Comparison of ENCODE assay signal across 17 mouse cellular contexts in the genomic region with DNA sequence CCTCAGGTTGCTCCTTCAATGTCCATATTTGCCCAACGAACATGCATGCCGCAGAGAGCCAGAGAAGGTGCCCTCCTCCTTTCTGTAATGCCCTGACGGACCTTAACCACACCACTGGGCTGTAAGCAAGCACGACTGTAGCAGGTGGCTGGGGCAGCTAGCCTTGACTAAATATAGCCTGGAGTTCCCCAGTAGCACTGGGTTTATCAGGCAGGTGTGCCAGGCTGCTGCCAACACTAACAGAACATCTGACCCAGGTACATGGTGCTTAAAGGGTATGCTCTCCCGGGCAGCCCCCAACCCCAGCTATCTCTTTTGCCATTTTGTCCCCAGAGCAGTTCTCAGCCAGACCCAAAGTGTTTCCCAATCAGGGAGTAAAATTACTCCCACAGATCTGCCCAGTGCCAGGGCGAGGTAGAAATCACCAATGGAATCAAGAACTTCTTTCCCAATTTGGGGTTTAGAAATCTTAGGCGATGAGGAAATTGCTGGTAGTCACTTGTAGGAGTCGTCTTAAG.
DNase-seq lines count a peak whose midpoint lies in the region; ATAC-seq and TF ChIP-seq lines count a peak whose summit lies in the region.
"Had no signal": no experiment of that assay in that cellular context is flagged by ENCODE, and none has a peak within 500 bp of the region (broad histone marks: within the 10 kb centered on the region; RNA-seq: fewer than 3 reads in every experiment).

No protein-coding gene starts in this region.

- peaks cover 0 to 54% of the 10 kb centered on the region in 2 experiments for H3K36me3 ChIP-seq in CH12.LX (replicated peaks in 1 of 2; ENCODE audit: control insufficient read depth in 1 of 2, insufficient read depth in 1 of 2, low read length in 1 of 2)
- no peaks in the 10 kb centered on the region for H3K36me3 ChIP-seq in midbrain, embryonic 10.5 days
- H3K36me3 ChIP-seq: heart, embryonic 15.5 days; hindbrain, embryonic 13.5 days had no signal

- peak overlapping the region; percentile 7; the same call in 1 of the 2 replicates for H3K27ac ChIP-seq in CH12.LX (ENCODE audit: insufficient read depth, low read depth)
- no peak overlapping the region for H3K27ac ChIP-seq in midbrain, embryonic 10.5 days (replicated peaks)
- H3K27ac ChIP-seq: heart, embryonic 15.5 days; hindbrain, embryonic 13.5 days; liver, embryonic 14.5 days had no signal

- in situ Hi-C loops in CH12.LX (cut with MboI; ENCODE audit: low pct_ligation_motif_present, low pct_unique_long_range_greater_than_20kb, low sequenced_read_pairs): loop anchor here (5.0 kb wide), 1 partner anchor 73 kb away; no protein-coding TSS in a partner anchor

- H3K79me2 ChIP-seq in CH12.LX (replicated peaks; ENCODE audit: control insufficient read depth, extremely low read depth, insufficient read depth, poor library complexity, severe bottlenecking): no peaks in the 10 kb centered on the region

- peak overlapping the region; percentile 78 for H3K4me2 ChIP-seq in CH12.LX (ENCODE audit: insufficient read depth, low read depth, poor library complexity, severe bottlenecking)
- H3K4me2 ChIP-seq: heart, embryonic 15.5 days; hindbrain, embryonic 13.5 days had no signal

- H3K9me3 ChIP-seq in CH12.LX (replicated peaks; ENCODE audit: low read length): no peaks in the 10 kb centered on the region
- no peaks in the 10 kb centered on the region for H3K9me3 ChIP-seq in midbrain, embryonic 10.5 days (replicated peaks)
- H3K9me3 ChIP-seq: heart, embryonic 15.5 days; hindbrain, embryonic 13.5 days had no signal

- H3K9ac ChIP-seq in CH12.LX (ENCODE audit: insufficient read depth, low read depth): peak overlapping the region; percentile 22; the same call in 1 of the 2 replicates
- H3K9ac ChIP-seq: heart, embryonic 15.5 days; hindbrain, embryonic 13.5 days; liver, embryonic 14.5 days had no signal

- ATAC-seq in megakaryocyte progenitor cell, adult 5-6 weeks (replicated peaks; ENCODE audit: poor library complexity): peak; percentile 77
- ATAC-seq: activated CD4-positive, CD25-positive, alpha-beta regulatory T cell, adult 4 months; CD4-positive, CD25-positive, alpha-beta regulatory T cell, adult 4 months had no signal

- peak; percentile 82 for TF ChIP-seq EP300 in CH12.LX (IDR thresholded peaks at IDR 0.05; ENCODE audit: low read length)

- TF ChIP-seq CTCF in CH12.LX (conservative IDR thresholded peaks at IDR 0.05 in 1 of 2, IDR thresholded peaks at IDR 0.05 in 1 of 2; ENCODE audit: low read depth in 2 of 2, low read length in 2 of 2): no peak

- no peak for TF ChIP-seq RAD21 in CH12.LX (IDR thresholded peaks at IDR 0.05; ENCODE audit: low read depth, low read length)

- dilution Hi-C loops in CH12.LX (cut with MboI; ENCODE audit: extremely low pct_ligation_motif_present, extremely low pct_unique_long_range_greater_than_20kb, low sequenced_read_pairs): no loop called here

- H3K27me3 ChIP-seq in CH12.LX (replicated peaks): no peaks in the 10 kb centered on the region
- H3K27me3 ChIP-seq in midbrain, embryonic 10.5 days (ENCODE audit: low read depth, poor library complexity, severe bottlenecking): peaks cover 6% of the 10 kb centered on the region
- H3K27me3 ChIP-seq: heart, embryonic 15.5 days had no signal

- H3K4me3 ChIP-seq in CH12.LX (replicated peaks in 1 of 3; ENCODE audit: low read depth in 2 of 3, low read length in 2 of 3, poor library complexity in 1 of 3): peak overlapping the region in 2 of 3 experiments; percentile 23 to 25
- no peak overlapping the region for H3K4me3 ChIP-seq in midbrain, embryonic 10.5 days
- H3K4me3 ChIP-seq: erythroblast, embryonic 14.5 days; heart, embryonic 15.5 days; hindbrain, embryonic 13.5 days had no signal

- WGBS in midbrain, embryonic 10.5 days: 88% methylated on average over 8 of the region's 8 CpGs

- intact Hi-C loops in heart, postnatal 36 days (cut with DNase I): no loop called here
- intact Hi-C loops in gastrocnemius, postnatal 14 days (cut with DNase I; ENCODE audit: low total_unique reads): no loop called here
- intact Hi-C loops in left cerebral cortex, postnatal 10 days (cut with DNase I): no loop called here

- H3K4me1 ChIP-seq in CH12.LX (ENCODE audit: control insufficient read depth in 1 of 2, insufficient read depth in 2 of 2): peaks cover 21 to 91% of the 10 kb centered on the region in 2 experiments
- H3K4me1 ChIP-seq in midbrain, embryonic 10.5 days: peaks cover 37% of the 10 kb centered on the region

- 0 out of 2 replicates have a peak, but pooled peaks have one; percentile 19 for TF ChIP-seq POLR2A in CH12.LX (IDR thresholded peaks at IDR 0.05; ENCODE audit: low read depth, low read length)

- DNase-seq in heart, adult 11 months: peak; percentile 93
- DNase-seq in heart, postnatal 36 days: no peak
- DNase-seq in CH12.LX (ENCODE audit: extremely low read depth): peak; percentile 51
- DNase-seq in gastrocnemius, postnatal 14 days: peak; percentile 36
- no peak for DNase-seq in left cerebral cortex, postnatal 10 days (ENCODE audit: extremely low spot score in 1 of 2, low spot score in 2 of 2)
- no peak for DNase-seq in midbrain, embryonic 10.5 days (ENCODE audit: low spot score)
- DNase-seq: cerebellum, postnatal 14 days; kidney, adult 2 months; right cerebral cortex, adult 18-20 months; thymus, adult 2 months had no signal

TF ChIP-seq in CH12.LX, 34 proteins besides CTCF, POLR2A, EP300 and RAD21:
- peak; percentile 97 for TF ChIP-seq MEF2A (IDR thresholded peaks at IDR 0.05; ENCODE audit: borderline replicate concordance, low read depth, low read length)
- no peak for TF ChIP-seq ZC3H11A (IDR thresholded peaks at IDR 0.05; ENCODE audit: low read depth, low read length)
- TF ChIP-seq ZKSCAN1 (IDR thresholded peaks at IDR 0.05; ENCODE audit: borderline replicate concordance, low read depth, low read length): no peak
- TF ChIP-seq MAZ (IDR thresholded peaks at IDR 0.05; ENCODE audit: low read depth, low read length): no peak
- peak; percentile 79; the same call in 1 of the 2 replicates for TF ChIP-seq MYC (IDR thresholded peaks at IDR 0.05; ENCODE audit: low read depth, low read length)
- TF ChIP-seq PAX5 (IDR thresholded peaks at IDR 0.05; ENCODE audit: low read length): no peak
- TF ChIP-seq KAT2A (IDR thresholded peaks at IDR 0.05; ENCODE audit: insufficient replicate concordance, low read length): 0 out of 2 replicates have a peak, but pooled peaks have one; percentile 19
- TF ChIP-seq HCFC1 (IDR thresholded peaks at IDR 0.05; ENCODE audit: low read depth, low read length): no peak
- TF ChIP-seq JUND (conservative IDR thresholded peaks at IDR 0.05; ENCODE audit: low read depth, low read length): no peak
- no peak for TF ChIP-seq POLR2AphosphoS2 (IDR thresholded peaks at IDR 0.05; ENCODE audit: low read depth, low read length)
- no peak for TF ChIP-seq GABPA (IDR thresholded peaks at IDR 0.05; ENCODE audit: insufficient replicate concordance, low read depth, low read length)
- no peak for TF ChIP-seq UBTF (IDR thresholded peaks at IDR 0.05; ENCODE audit: low read depth, low read length)
- no peak for TF ChIP-seq TBP (conservative IDR thresholded peaks at IDR 0.05; ENCODE audit: low read depth, low read length)
- no peak for TF ChIP-seq JUN (IDR thresholded peaks at IDR 0.05; ENCODE audit: insufficient read depth, low read depth, low read length)
- no peak for TF ChIP-seq USF2 (conservative IDR thresholded peaks at IDR 0.05; ENCODE audit: low read depth, low read length)
- no peak for TF ChIP-seq ZNF384 (IDR thresholded peaks at IDR 0.05; ENCODE audit: low read depth, low read length)
- peak; percentile 93 for TF ChIP-seq TCF12 (IDR thresholded peaks at IDR 0.05; ENCODE audit: low read depth, low read length)
- peak; percentile 83 for TF ChIP-seq BHLHE40 (IDR thresholded peaks at IDR 0.05; ENCODE audit: low read depth, low read length)
- TF ChIP-seq CHD2 (IDR thresholded peaks at IDR 0.05; ENCODE audit: low read length): no peak
- no peak; the same call in 1 of the 2 replicates for TF ChIP-seq SMC3 (IDR thresholded peaks at IDR 0.05; ENCODE audit: low read depth, low read length)
- peak; percentile 74 for TF ChIP-seq ETS1 (conservative IDR thresholded peaks at IDR 0.05; ENCODE audit: low read depth, low read length)
- no peak for TF ChIP-seq NRF1 (IDR thresholded peaks at IDR 0.05; ENCODE audit: low read depth, low read length)
- TF ChIP-seq NELFE (IDR thresholded peaks at IDR 0.05; ENCODE audit: low read depth, low read length): no peak
- peak; percentile 61; the same call in 1 of the 2 replicates for TF ChIP-seq IRF4 (IDR thresholded peaks at IDR 0.05; ENCODE audit: low read depth, low read length)
- no peak for TF ChIP-seq ELF1 (IDR thresholded peaks at IDR 0.05; ENCODE audit: low read depth, low read length)
- TF ChIP-seq E2F4 (IDR thresholded peaks at IDR 0.05; ENCODE audit: insufficient replicate concordance, low read depth, low read length): no peak
- TF ChIP-seq MAFK (IDR thresholded peaks at IDR 0.05; ENCODE audit: insufficient replicate concordance, low read length): no peak
- peak; percentile 62; the same call in 1 of the 2 replicates for TF ChIP-seq MAX (IDR thresholded peaks at IDR 0.05; ENCODE audit: low read length)
- peak; percentile 69; the same call in 1 of the 2 replicates for TF ChIP-seq RCOR1 (conservative IDR thresholded peaks at IDR 0.05; ENCODE audit: low read depth, low read length)
- TF ChIP-seq SIN3A (IDR thresholded peaks at IDR 0.05; ENCODE audit: low read length): peak; percentile 74
- TF ChIP-seq CHD1 (IDR thresholded peaks at IDR 0.05; ENCODE audit: low read depth, low read length): no peak
- TF ChIP-seq ZMIZ1 (IDR thresholded peaks at IDR 0.05; ENCODE audit: low read depth, low read length): no peak
- no peak for TF ChIP-seq USF1 (IDR thresholded peaks at IDR 0.05; ENCODE audit: low read depth, low read length)
- peak; percentile 66 for TF ChIP-seq MXI1 (IDR thresholded peaks at IDR 0.05; ENCODE audit: low read depth, low read length)

Comparison
In these comparisons a context has a peak if more than half of its experiments do, and no peak if none do; other contexts are left out.
1. DNase-seq: peak in heart, adult 11 months (single experiment), CH12.LX (single experiment) and gastrocnemius, postnatal 14 days (single experiment); none in heart, postnatal 36 days (0 of 2), left cerebral cortex, postnatal 10 days (0 of 2) and midbrain, embryonic 10.5 days (single experiment).